Mouse (Mus musculus) lung, embryonic 15.5 days (tissue): ENCODE measurements at regions not wholly inside any gene's neighbourhood (a gene's known extent, or its start where the extent isn't known, plus 50 kb on each side); places are given as distances from the start of the nearest gene placed in this dataset.

Experiments
- ATAC-seq: fragments of 200-750 bp; cut with Nextera tagmentation; 2 replicates; pipeline ENCODE4 v1.8.0; 2017; ENCODE audit warnings: moderate number of reproducible peaks, borderline replicate concordance; ENCODE audit not compliant: low FRiP score, low TSS enrichment; ENCODE audit errors: extremely low read depth
- H3K27ac ChIP-seq: fragments of 300-500 bp; sonication (generic); 2 replicates; pipeline ENCODE4 v1.5.1; 2015; ENCODE audit warnings: moderate library complexity, mild to moderate bottlenecking, inconsistent platforms
- H3K27me3 ChIP-seq: fragments of 300-500 bp; sonication (generic); 2 replicates; pipeline ENCODE4 v1.6.1; 2015; ENCODE audit warnings: inconsistent platforms
- H3K36me3 ChIP-seq: fragments of 300-500 bp; sonication (generic); 2 replicates; pipeline ENCODE4 v1.6.1; 2015; ENCODE audit warnings: inconsistent platforms
- H3K4me1 ChIP-seq: fragments of 300-500 bp; sonication (generic); 2 replicates; pipeline ENCODE4 v1.6.1; 2015; ENCODE audit warnings: inconsistent platforms
- H3K4me2 ChIP-seq: fragments of 300-500 bp; sonication (generic); 2 replicates; pipeline ENCODE4 v1.6.1; 2015; ENCODE audit warnings: inconsistent platforms, mild to moderate bottlenecking, moderate library complexity
- H3K4me3 ChIP-seq: fragments of 300-500 bp; sonication (generic); 2 replicates; pipeline ENCODE4 v1.5.1; 2015; ENCODE audit warnings: mild to moderate bottlenecking, inconsistent platforms
- H3K9ac ChIP-seq: fragments of 300-500 bp; sonication (generic); 2 replicates; pipeline ENCODE4 v1.6.1; 2015; ENCODE audit warnings: inconsistent platforms
- H3K9me3 ChIP-seq: fragments of 300-500 bp; sonication (generic); 2 replicates; pipeline ENCODE4 v1.6.1; 2016; ENCODE audit warnings: inconsistent platforms
- WGBS: fragments of 180-500 bp; shearing (Covaris S2); methylation state at CpG from one replicate; pipeline ENCODE4 v1.1.7; 2015; 5-methylcytosine and 5-hydroxymethylcytosine counted together

DNA sequence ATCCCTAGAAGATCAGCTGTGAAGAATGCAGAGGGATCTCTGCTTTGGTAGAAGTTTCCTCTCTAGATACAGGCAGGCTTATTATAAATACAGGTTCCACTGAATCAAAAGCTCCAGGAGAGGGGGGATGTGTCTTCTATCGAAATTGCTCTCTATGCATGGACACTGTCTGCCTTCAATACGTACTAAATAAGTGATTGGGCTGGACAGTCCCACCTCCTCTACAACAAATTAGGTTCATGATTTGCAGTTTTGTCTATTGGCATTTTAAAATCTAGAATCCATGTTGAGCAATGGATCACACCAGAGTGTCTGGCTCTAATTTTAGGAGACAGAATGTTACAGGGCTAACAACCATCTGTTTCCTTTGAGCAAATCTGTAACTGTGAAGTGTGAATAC is 429.9 kb downstream of the Hs3st1 start:
- H3K4me2 ChIP-seq: no peak overlapping the region
- no peaks in the 10 kb centered on the region for H3K9me3 ChIP-seq
- no peak for ATAC-seq
- no peaks in the 10 kb centered on the region for H3K27me3 ChIP-seq
- H3K27ac ChIP-seq: no peak overlapping the region
- no peaks in the 10 kb centered on the region for H3K36me3 ChIP-seq
- WGBS: 72% methylated on average over 2 of the region's 2 CpGs
- H3K9ac ChIP-seq: no peak overlapping the region
- no peaks in the 10 kb centered on the region for H3K4me1 ChIP-seq
- H3K4me3 ChIP-seq: no peak overlapping the region

DNA sequence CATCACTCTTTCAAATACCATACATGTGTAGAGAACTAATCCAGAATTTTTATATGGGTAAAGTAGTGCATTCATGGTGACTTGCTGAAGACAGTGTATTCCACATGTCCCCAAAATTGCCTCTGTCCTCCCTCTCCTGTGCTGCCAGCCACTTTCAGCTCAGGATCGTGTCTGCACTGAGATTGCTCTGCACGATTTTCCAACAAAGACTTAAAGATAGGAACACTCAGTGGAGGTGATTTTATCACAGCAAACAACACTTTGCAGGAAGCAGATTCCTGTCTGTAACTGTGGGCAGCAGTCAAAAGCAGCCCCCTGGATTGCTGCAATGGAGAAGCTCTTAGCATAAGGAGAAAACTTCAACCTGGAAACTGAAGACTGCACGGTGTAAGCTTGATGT is 438.8 kb downstream of the Hs3st1 start:
- no peaks in the 10 kb centered on the region for H3K36me3 ChIP-seq
- ATAC-seq: no peak
- WGBS: 51% methylated on average over 3 of the region's 3 CpGs
- no peak overlapping the region for H3K4me3 ChIP-seq
- no peak overlapping the region for H3K9ac ChIP-seq
- H3K27ac ChIP-seq: no peak overlapping the region
- H3K27me3 ChIP-seq: no peaks in the 10 kb centered on the region
- no peaks in the 10 kb centered on the region for H3K9me3 ChIP-seq
- no peaks in the 10 kb centered on the region for H3K4me1 ChIP-seq
- H3K4me2 ChIP-seq: no peak overlapping the region

DNA sequence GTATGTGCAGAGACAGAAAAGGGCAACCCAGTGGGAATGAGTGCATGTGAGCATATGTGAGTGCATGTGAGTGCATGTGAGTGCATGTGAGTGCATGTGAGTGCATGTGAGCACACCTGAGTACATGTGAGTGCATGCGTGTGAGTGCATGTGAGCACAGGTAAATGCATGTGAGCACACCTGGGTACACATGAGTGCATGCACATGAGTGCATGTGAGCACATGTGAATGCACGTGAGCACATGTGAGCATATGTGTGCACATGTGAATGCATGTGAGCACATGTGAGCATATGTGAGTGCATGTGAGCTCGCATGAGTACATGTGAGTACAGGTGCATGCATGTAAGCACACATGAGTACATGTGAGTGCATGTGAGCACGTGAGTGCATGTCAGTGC is 434.6 kb upstream of the Clnk start:
- no peaks in the 10 kb centered on the region for H3K27me3 ChIP-seq
- WGBS: 84% methylated on average over 4 of the region's 4 CpGs
- no peak overlapping the region for H3K9ac ChIP-seq
- H3K9me3 ChIP-seq: no peaks in the 10 kb centered on the region
- H3K4me1 ChIP-seq: no peaks in the 10 kb centered on the region
- H3K4me2 ChIP-seq: no peak overlapping the region
- H3K4me3 ChIP-seq: no peak overlapping the region
- no peak for ATAC-seq
- no peaks in the 10 kb centered on the region for H3K36me3 ChIP-seq
- H3K27ac ChIP-seq: no peak overlapping the region

DNA sequence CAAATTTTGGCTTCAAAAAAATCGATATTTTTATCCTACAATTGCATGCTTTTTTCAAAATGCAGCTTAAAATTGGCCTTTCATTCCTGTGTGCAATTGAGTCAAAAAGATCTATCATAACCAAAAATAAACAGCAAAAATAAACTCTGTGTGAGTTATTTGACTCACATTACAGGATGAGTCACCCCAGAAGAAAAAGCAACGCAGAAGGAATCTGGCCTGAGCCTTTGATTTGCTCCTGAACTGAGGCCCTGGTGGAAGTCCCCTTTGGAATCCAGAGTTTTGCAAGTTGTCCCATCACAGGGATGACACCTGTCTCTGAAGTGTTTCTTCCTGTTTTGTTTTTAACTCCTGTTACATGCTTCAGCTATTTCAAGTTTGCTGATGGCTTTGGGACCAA is 429.2 kb upstream of the Clnk start:
- Histone ChIP-seq H3K27ac (no peak overlapping the region), H3K36me3 (no peaks in the 10 kb centered on the region), H3K9me3 (no peaks in the 10 kb centered on the region), H3K4me3 (no peak overlapping the region), H3K4me1 (no peaks in the 10 kb centered on the region), H3K4me2 (no peak overlapping the region), H3K27me3 (no peaks in the 10 kb centered on the region), H3K9ac (no peak overlapping the region)
- no peak for ATAC-seq
- 70% methylated on average over 2 of the region's 2 CpGs for WGBS

DNA sequence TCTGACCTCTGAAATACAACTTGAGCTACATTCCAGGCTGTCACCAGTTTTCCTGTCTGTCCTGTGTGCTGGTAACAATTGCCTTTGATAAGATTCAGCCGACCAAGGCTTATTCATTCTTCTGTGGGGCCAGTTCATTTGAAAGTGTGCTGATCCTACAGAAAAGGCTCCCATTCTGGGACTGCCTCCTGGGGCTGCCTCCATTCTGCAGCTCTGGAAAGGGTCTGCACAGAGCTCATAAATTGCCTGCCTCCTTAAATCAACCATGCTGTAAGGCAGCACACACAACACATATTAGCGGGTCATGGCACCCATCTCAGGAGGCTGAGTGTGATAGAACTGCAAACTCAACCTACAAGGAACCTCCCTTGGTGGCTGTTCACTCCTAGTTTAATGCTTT is 416.2 kb upstream of the Clnk start:
- 52% methylated on average over 2 of the region's 2 CpGs for WGBS
- Histone ChIP-seq H3K4me1 (no peaks in the 10 kb centered on the region), H3K9ac (no peak overlapping the region), H3K9me3 (no peaks in the 10 kb centered on the region), H3K27me3 (no peaks in the 10 kb centered on the region), H3K27ac (no peak overlapping the region), H3K36me3 (no peaks in the 10 kb centered on the region), H3K4me2 (no peak overlapping the region), H3K4me3 (no peak overlapping the region)
- ATAC-seq: no peak

DNA sequence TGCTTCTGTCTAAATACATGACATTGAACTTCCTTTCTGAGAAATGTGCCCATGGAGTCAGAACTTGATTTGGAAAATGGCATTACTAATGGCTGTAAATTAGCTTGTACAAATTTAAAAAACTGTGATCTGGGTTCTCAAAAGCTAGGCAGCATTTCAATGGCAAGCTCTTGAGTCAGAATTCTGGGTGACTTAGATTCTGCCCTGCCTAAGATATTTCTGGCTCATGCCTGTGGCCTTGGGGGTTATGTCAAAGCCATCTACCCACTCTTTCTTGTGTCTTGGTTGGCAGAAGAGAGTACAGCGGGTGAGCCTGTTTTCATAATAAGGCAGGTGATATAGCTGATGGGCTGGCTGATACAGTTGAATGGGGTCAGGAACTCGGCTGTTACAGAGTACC is 404.4 kb upstream of the Clnk start:
- Histone ChIP-seq H3K9me3 (no peaks in the 10 kb centered on the region), H3K4me3 (no peak overlapping the region), H3K36me3 (no peaks in the 10 kb centered on the region), H3K27ac (no peak overlapping the region), H3K4me2 (no peak overlapping the region), H3K4me1 (no peaks in the 10 kb centered on the region), H3K9ac (no peak overlapping the region), H3K27me3 (no peaks in the 10 kb centered on the region)
- ATAC-seq: no peak
- WGBS: 79% methylated on average over 2 of the region's 2 CpGs

DNA sequence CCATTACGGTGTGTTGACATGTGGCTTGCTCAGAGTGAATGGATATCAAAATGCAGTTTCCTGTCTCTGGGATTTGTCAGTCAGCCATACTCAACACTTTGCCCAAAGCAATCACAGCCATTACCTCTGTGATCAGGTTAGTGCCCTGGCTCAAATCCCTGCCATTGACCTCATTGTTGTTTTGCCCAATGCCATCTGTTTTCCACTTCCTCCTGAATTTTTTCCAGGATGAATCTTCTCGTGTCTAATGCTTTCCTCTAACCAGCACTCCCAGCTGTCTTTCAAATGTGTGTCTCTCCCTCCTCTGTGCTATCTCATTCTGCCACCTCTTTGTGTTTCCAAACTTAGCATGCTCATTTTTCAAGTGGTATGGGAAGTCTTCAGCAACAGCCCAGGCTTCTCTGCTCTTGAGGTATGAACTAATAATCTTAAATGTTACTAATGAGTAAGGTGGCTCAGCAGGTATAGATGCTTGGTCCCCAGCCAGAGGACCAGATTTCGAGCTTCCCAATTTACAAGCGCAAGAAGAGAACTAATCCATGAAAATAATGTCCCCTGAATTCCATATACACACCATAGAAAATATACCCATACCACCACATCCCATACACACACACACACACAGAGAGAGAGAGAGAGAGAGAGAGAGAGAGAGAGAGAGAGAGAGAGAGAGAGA is 397.2 kb upstream of the Clnk start:
- no peaks in the 10 kb centered on the region for H3K36me3 ChIP-seq
- no peaks in the 10 kb centered on the region for H3K4me1 ChIP-seq
- ATAC-seq: no peak
- H3K9ac ChIP-seq: no peak overlapping the region
- no peak overlapping the region for H3K4me2 ChIP-seq
- H3K4me3 ChIP-seq: no peak overlapping the region
- WGBS: 69% methylated on average over 4 of the region's 4 CpGs
- H3K27ac ChIP-seq: no peak overlapping the region
- no peaks in the 10 kb centered on the region for H3K27me3 ChIP-seq
- no peaks in the 10 kb centered on the region for H3K9me3 ChIP-seq

DNA sequence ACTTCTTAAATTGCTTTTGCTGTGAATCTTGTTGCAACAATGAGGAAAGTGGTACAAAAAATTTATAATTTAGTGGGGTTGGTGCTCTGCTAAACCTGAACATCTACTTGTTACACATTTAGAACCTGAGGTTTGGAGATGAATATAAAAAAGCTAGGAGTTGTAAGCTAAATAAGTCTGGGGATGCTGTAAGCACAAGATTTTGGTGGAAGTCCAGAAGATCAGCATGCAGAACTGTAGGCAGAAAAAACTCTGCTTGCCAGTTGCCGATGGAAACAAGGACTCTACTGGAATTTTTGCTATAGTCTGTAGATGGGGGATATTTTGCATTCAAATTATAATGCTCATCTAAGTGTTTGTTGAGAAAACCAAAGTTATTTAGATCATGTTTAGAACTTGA is 390.5 kb upstream of the Clnk start:
- Histone ChIP-seq H3K4me1 (no peaks in the 10 kb centered on the region), H3K9me3 (no peaks in the 10 kb centered on the region), H3K27ac (no peak overlapping the region), H3K4me2 (no peak overlapping the region), H3K9ac (no peak overlapping the region), H3K4me3 (no peak overlapping the region), H3K36me3 (no peaks in the 10 kb centered on the region), H3K27me3 (no peaks in the 10 kb centered on the region)
- ATAC-seq: no peak
- 91% methylated on average over 1 of the region's 1 CpGs for WGBS

DNA sequence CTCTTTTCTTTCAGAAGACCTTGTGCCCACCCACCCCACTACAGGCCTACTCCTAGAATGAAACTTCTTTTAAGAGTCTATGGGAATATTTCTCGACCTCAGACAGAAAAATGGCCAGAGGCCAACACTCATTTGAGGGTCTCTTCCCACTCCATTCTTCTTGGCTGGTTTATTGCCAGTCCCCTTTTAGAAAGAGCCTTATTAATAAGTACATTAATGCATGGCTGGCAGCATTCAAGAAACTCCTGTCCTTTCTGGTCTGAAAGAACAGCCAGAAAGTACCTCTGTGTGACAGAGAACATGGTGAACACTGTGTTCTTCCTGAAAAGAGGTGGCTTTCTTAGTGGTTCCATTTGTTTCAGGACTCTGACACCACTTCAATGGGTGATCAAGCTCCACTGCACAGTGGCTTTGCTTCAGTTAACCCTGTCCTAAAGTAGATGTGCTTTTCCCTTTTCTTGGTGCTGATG is 384.1 kb upstream of the Clnk start:
- Histone ChIP-seq H3K36me3 (no peaks in the 10 kb centered on the region), H3K4me3 (no peak overlapping the region), H3K27ac (no peak overlapping the region), H3K4me1 (no peaks in the 10 kb centered on the region), H3K4me2 (no peak overlapping the region), H3K27me3 (no peaks in the 10 kb centered on the region), H3K9me3 (no peaks in the 10 kb centered on the region), H3K9ac (no peak overlapping the region)
- WGBS: 58% methylated on average over 1 of the region's 1 CpGs
- ATAC-seq: no peak

DNA sequence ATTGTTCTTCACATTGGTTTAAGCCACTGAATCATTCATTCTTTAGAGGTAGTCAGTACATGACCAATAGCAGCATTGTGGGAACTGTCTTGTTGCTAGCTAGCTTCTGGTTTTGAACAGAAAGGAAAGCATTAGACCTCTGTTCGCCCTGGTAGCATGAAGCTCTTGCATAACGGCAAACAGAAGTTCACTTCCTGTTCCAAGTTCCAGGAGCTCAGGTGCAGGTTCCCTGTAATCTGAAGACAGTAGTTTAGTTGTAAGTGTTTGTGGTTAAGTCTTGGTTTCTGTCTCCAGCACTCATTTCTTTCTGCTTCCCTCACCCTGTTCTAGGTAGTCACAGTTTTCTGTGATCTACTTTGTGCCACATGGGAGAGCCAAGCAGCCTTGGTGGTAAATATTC is 381.1 kb upstream of the Clnk start:
- no peaks in the 10 kb centered on the region for H3K36me3 ChIP-seq
- no peaks in the 10 kb centered on the region for H3K9me3 ChIP-seq
- ATAC-seq: no peak
- H3K4me3 ChIP-seq: no peak overlapping the region
- H3K4me1 ChIP-seq: no peaks in the 10 kb centered on the region
- no peak overlapping the region for H3K9ac ChIP-seq
- H3K27me3 ChIP-seq: no peaks in the 10 kb centered on the region
- H3K4me2 ChIP-seq: no peak overlapping the region
- WGBS: 79% methylated on average over 2 of the region's 2 CpGs
- H3K27ac ChIP-seq: no peak overlapping the region

DNA sequence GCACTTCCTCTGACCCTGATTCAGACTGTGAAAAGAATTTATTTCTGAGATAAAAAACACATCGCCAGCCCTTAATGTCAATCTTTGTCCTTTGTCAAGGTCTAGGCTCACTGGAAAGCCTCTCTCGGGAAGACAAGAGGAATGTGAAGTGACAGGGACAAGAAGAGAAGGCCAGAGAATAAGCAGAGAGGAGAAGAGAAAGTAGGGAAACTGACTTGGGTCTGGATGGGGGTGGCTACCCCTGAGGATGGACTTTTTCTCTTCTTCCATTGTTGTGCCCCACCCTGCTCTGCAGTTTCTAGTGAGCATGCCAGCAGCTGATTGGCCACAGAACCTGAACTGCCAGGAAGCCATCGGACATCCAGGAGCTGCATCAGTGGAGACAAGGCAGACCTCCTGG is 375.6 kb upstream of the Clnk start:
- no peak for ATAC-seq
- no peak overlapping the region for H3K9ac ChIP-seq
- 32% methylated on average over 3 of the region's 3 CpGs for WGBS
- H3K4me1 ChIP-seq: no peaks in the 10 kb centered on the region
- no peaks in the 10 kb centered on the region for H3K36me3 ChIP-seq
- no peak overlapping the region for H3K27ac ChIP-seq
- no peak overlapping the region for H3K4me2 ChIP-seq
- no peaks in the 10 kb centered on the region for H3K27me3 ChIP-seq
- no peaks in the 10 kb centered on the region for H3K9me3 ChIP-seq
- no peak overlapping the region for H3K4me3 ChIP-seq

DNA sequence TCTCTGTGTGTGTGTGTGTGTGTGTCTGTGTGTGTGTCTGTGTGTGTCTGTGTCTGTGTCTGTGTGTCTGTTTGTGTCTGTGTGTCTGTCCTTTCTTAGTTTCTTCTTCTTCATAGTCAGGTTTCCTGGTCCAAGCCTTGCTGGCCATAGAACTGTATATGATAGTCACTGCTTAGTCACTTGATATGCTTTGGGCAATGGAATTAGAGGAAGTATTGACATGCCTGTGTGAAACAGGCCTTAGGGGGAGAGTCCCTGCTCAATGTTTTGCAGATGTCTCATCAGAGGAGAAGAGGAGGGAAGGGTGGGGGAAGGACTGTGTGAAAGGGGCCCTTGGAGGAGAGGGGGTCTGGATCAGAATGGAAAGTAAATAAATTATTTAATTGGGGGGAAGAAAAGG is 374.4 kb upstream of the Clnk start:
- no peak overlapping the region for H3K4me2 ChIP-seq
- H3K27ac ChIP-seq: no peak overlapping the region
- H3K9me3 ChIP-seq: no peaks in the 10 kb centered on the region
- no peak overlapping the region for H3K9ac ChIP-seq
- no peak overlapping the region for H3K4me3 ChIP-seq
- no peaks in the 10 kb centered on the region for H3K4me1 ChIP-seq
- no peak for ATAC-seq
- no peaks in the 10 kb centered on the region for H3K27me3 ChIP-seq
- H3K36me3 ChIP-seq: no peaks in the 10 kb centered on the region

DNA sequence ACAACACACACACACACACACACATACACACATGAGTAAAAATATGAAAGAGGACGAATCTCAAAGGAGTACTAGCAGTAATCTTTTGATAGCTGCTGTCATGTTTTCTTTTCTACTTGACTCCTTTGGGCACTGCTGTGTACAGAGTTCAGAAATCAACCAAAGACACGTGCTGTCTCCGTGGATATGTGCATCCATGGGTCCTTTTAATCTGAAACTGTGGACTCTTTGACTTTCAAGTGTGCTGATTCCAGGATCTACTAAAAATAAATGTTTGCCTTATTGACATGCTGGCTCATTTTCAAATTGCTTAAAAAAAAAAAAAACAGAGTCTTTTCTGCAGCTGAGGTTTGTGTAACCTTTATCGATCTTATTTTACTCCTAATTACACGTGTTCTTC is 343.1 kb upstream of the Clnk start:
- WGBS: 68% methylated on average over 5 of the region's 5 CpGs
- Histone ChIP-seq H3K27ac (no peak overlapping the region), H3K27me3 (no peaks in the 10 kb centered on the region), H3K4me3 (no peak overlapping the region), H3K36me3 (no peaks in the 10 kb centered on the region), H3K9ac (no peak overlapping the region), H3K9me3 (no peaks in the 10 kb centered on the region), H3K4me2 (no peak overlapping the region), H3K4me1 (no peaks in the 10 kb centered on the region)
- ATAC-seq: no peak
